Mouse (Mus musculus) midbrain, embryonic 10.5 days (tissue): Measurements from ENCODE around the gene Shroom2. TPM values are rescaled to one million over a fixed set of nuclear protein-coding genes. Genes with fewer than 3 reads are reported as not detected.

Experiments used
- DNase-seq: peaks from one replicate; pipeline ENCODE4 v3.0.0-alpha.2; 2017; ENCODE audit warnings: low spot score
- H3K27ac ChIP-seq: fragments of 300-500 bp; sonication (generic); replicated peaks from 2 replicates; pipeline ENCODE4 v1.5.1; 2016; ENCODE audit warnings: mild to moderate bottlenecking
- H3K27me3 ChIP-seq: fragments of 300-500 bp; sonication (generic); 2 replicates; pipeline ENCODE4 v1.6.1; 2016; ENCODE audit warnings: low read depth, mild to moderate bottlenecking; ENCODE audit not compliant: poor library complexity, severe bottlenecking
- H3K36me3 ChIP-seq: fragments of 300-500 bp; sonication (generic); 2 replicates; pipeline ENCODE4 v1.6.1; 2016; ENCODE audit warnings: mild to moderate bottlenecking, moderate library complexity
- H3K4me1 ChIP-seq: fragments of 300-500 bp; sonication (generic); 2 replicates; pipeline ENCODE4 v1.6.1; 2016
- H3K4me3 ChIP-seq: fragments of 300-500 bp; sonication (generic); 2 replicates; pipeline ENCODE4 v1.5.1; 2016; ENCODE audit warnings: mild to moderate bottlenecking, moderate library complexity
- H3K9me3 ChIP-seq: fragments of 300-500 bp; sonication (generic); replicated peaks from 2 replicates; pipeline ENCODE4 v1.6.1; 2016; ENCODE audit warnings: mild to moderate bottlenecking
- WGBS: fragments of 180-500 bp; shearing (Covaris S2); methylation state at CpG from one replicate; pipeline ENCODE4 v1.1.7; 2016; 5-methylcytosine and 5-hydroxymethylcytosine counted together
- polyA plus RNA-seq: library from polyadenylated mRNA; unstranded; fragments of >200 nt; fragmentation: Nextera tagmentation; extraction: Ambion mirVana; gene quantifications from 2 replicates; pipeline ENCODE4 v1.2.1, GENCODE M21; 2016

The Shroom2 gene
- polyA plus RNA-seq, 1 experiment from 2014 or later, result 4.5 TPM

DNA sequence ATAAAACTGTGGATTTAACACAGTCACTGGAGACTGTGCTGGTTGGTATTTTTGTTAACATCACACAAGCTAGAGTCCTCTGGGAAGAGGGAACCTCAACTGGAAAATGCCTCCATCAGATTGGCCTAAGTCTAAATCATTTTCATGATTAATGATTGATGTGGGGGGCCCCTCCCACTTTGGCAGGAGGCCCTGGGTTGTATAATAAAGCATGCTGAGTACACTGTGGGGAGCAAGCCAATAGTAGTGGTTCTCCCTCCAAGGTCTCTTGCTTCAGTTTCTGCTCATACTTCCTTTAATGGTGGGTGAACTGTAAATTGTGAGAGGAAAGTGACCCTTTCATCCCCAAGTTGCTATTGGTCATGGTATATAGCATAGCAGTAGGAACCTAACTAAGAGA lies 148.3 kb downstream of the Shroom2 start:
- H3K36me3 ChIP-seq, result no peaks in the 10 kb centered on the region
- no peak overlapping the region for H3K4me3 ChIP-seq
- H3K9me3 ChIP-seq, result no peaks in the 10 kb centered on the region
- DNase-seq, result no peak
- no peaks in the 10 kb centered on the region for H3K4me1 ChIP-seq
- peaks cover 99% of the 10 kb centered on the region for H3K27me3 ChIP-seq
- H3K27ac ChIP-seq, result no peak overlapping the region

DNA sequence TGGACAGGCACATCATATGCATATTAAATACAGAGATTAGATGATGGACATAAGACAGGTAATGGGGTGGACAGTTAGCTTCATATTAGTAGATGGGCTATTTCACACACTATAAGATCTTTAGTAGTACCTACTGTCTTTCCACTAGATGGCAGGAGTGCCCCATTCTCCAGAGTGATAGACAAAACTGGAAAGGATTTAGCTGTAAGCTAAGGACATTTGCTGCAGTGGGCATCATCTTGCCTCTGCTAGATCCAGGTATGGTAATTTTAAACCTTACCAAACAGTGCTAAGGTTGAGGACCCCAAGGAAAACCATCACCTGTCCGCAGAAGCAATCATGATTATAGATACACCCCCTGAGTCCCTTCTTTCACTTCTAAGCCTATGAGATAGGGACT lies 150.8 kb downstream of the Shroom2 start:
- Histone ChIP-seq H3K27ac (no peak overlapping the region), H3K36me3 (no peaks in the 10 kb centered on the region), H3K4me1 (no peaks in the 10 kb centered on the region), H3K9me3 (no peaks in the 10 kb centered on the region), H3K27me3 (peaks cover 99% of the 10 kb centered on the region), H3K4me3 (no peak overlapping the region)
- 83% methylated on average over 1 of the region's 1 CpGs for WGBS
- peak; percentile 23 for DNase-seq

DNA sequence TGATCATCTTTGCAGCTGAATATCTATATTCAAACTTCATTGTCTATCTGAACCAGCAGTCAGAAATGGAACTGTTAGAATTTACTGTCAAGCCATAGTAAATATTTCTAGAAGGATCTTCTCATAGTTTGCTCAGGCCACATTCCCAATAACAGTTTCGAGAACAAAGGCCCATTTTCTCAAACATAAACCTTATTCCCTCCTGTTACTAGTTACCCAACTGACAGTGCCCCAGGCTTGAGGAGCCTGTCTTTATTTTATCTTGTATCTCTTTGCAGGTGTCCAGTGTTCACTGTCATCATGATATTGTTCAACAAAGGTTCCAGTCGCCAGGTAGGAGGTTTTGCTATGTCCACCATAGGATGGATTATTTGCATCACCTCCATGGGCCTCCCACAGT lies 206.2 kb downstream of the Shroom2 start, which contains the start of gene Cldn34a:
Gene Cldn34a (plus strand): TSS at position 301 of the 400 bp plus-strand sequence.
- H3K27ac ChIP-seq, result no peak within 1 kb of the TSS
- H3K36me3 ChIP-seq, result no peaks in the 10 kb centered on the region
- 76% methylated on average over 2 of the region's 2 CpGs for WGBS
- H3K27me3 ChIP-seq, result peaks cover 65% of the 10 kb centered on the region
- no peaks in the 10 kb centered on the region for H3K9me3 ChIP-seq
- no peak within 1 kb of the TSS for H3K4me3 ChIP-seq
- no peaks in the 10 kb centered on the region for H3K4me1 ChIP-seq
- no peak for DNase-seq

Other genes starting within 250 kb of the Shroom2 start
- not detected in 2 replicates for gene Cldn34a, start 206.1 kb downstream of the Shroom2 start, polyA plus RNA-seq
- 0.07 and 0.25 TPM in 2 replicates for gene Gpr143, start 12.5 kb upstream of the Shroom2 start, polyA plus RNA-seq
- 7.1 and 9.3 TPM in 2 replicates for gene Usp51, start 237.0 kb upstream of the Shroom2 start, polyA plus RNA-seq